Mouse (Mus musculus): Measurements from ENCODE around the gene Snapc1.

- TF ChIP-seq CTCF (IDR thresholded peaks at IDR 0.05; ENCODE audit: low read depth), result no peak
- no peak for TF ChIP-seq EP300 (optimal IDR thresholded peaks at IDR 0.05)
Observed at GRCm38 (mm10) chr12:73974584-73974983, 10.3 kb downstream of the Snapc1 start.
